Mouse (Mus musculus) liver, embryonic 15.5 days (tissue): Measurements from ENCODE around the gene Clcn6. TPM values are rescaled to one million over a fixed set of nuclear protein-coding genes. Genes with fewer than 3 reads are reported as not detected.

ENCODE experiments used
- ATAC-seq: fragments of 200-750 bp; cut with Nextera tagmentation; 2 replicates; pipeline ENCODE4 v1.8.0; 2017; ENCODE audit warnings: moderate number of reproducible peaks, mild to moderate bottlenecking, moderate library complexity; ENCODE audit not compliant: insufficient read depth
- H3K27ac ChIP-seq: fragments of 300-500 bp; sonication (generic); replicated peaks from 2 replicates; pipeline ENCODE4 v1.5.1; 2015; ENCODE audit warnings: mild to moderate bottlenecking, inconsistent platforms
- H3K27me3 ChIP-seq: fragments of 300-500 bp; sonication (generic); 2 replicates; pipeline ENCODE4 v1.6.1; 2015; ENCODE audit warnings: mild to moderate bottlenecking, inconsistent platforms
- H3K36me3 ChIP-seq: fragments of 300-500 bp; sonication (generic); replicated peaks from 2 replicates; pipeline ENCODE4 v1.6.1; 2015; ENCODE audit warnings: moderate library complexity, mild to moderate bottlenecking, inconsistent platforms
- H3K4me1 ChIP-seq: fragments of 300-500 bp; sonication (generic); replicated peaks from 2 replicates; pipeline ENCODE4 v1.6.1; 2015; ENCODE audit warnings: inconsistent platforms
- H3K4me2 ChIP-seq: fragments of 300-500 bp; sonication (generic); 2 replicates; pipeline ENCODE4 v1.6.1; 2015; ENCODE audit warnings: moderate library complexity, mild to moderate bottlenecking, inconsistent platforms
- H3K4me3 ChIP-seq: fragments of 300-500 bp; sonication (generic); replicated peaks from 2 replicates; pipeline ENCODE4 v1.5.1; 2015; ENCODE audit warnings: mild to moderate bottlenecking, inconsistent platforms
- H3K9ac ChIP-seq: fragments of 300-500 bp; sonication (generic); 2 replicates; pipeline ENCODE4 v1.6.1; 2015; ENCODE audit warnings: moderate library complexity, mild to moderate bottlenecking, inconsistent platforms
- H3K9me3 ChIP-seq: fragments of 300-500 bp; sonication (generic); replicated peaks from 2 replicates; pipeline ENCODE4 v1.6.1; 2016; ENCODE audit warnings: inconsistent platforms
- WGBS: fragments of 180-500 bp; shearing (Covaris S2); methylation state at CpG from one replicate; pipeline ENCODE4 v1.1.7; 2015; ENCODE audit warnings: mixed read lengths; ENCODE audit not compliant: insufficient replicate concordance; 5-methylcytosine and 5-hydroxymethylcytosine counted together
- polyA plus RNA-seq: library from polyadenylated mRNA; unstranded; fragments of >200 nt; fragmentation: Nextera tagmentation; extraction: Ambion mirVana; gene quantifications from 2 replicates; pipeline ENCODE4 v1.2.1, GENCODE M21; 2015

The Clcn6 gene
- polyA plus RNA-seq, 1 experiment from 2014 or later, result 1.6 TPM

- Histone ChIP-seq H3K4me1 (no peaks in the 10 kb centered on the region), H3K4me2 (no peak overlapping the region), H3K27ac (no peak overlapping the region), H3K9ac (no peak overlapping the region), H3K27me3 (no peaks in the 10 kb centered on the region), H3K9me3 (no peaks in the 10 kb centered on the region), H3K4me3 (no peak overlapping the region), H3K36me3 (peaks cover 80% of the 10 kb centered on the region)
- no peak for ATAC-seq
- WGBS, result 73% methylated on average over 3 of the region's 3 CpGs
These were observed 27.3 kb downstream of the Clcn6 start for GRCm38 (mm10) chr4:148011332-148011731.

GRCm38 (mm10) chr4:148009641-148010040, 29.0 kb downstream of the Clcn6 start:
- ATAC-seq, result no peak
- Histone ChIP-seq H3K27ac (no peak overlapping the region), H3K27me3 (no peaks in the 10 kb centered on the region), H3K4me3 (no peak overlapping the region), H3K9me3 (no peaks in the 10 kb centered on the region), H3K4me1 (no peaks in the 10 kb centered on the region), H3K36me3 (peaks cover 74% of the 10 kb centered on the region), H3K4me2 (no peak overlapping the region), H3K9ac (no peak overlapping the region)
- 59% methylated on average over 2 of the region's 2 CpGs for WGBS

DNA sequence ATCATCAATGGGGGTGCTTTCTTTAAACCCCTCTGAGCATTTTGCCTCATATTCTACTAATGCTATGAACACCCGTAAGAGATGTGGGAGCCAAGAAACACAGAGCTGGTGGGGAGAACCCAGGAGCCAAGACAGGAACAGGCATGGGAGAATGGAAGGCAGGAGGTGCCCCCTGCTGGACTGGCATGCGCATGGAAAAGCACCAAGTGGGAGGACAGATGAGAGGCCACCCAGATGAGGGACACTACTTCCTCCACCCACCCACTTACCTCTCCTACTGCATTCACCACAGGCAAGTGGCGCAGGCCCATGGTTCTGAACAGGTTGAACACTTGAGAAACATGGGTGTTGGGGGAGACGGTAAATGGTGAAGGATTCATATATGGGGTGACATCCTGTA, 30.2 kb downstream of the Clcn6 start:
- no peak overlapping the region for H3K4me2 ChIP-seq
- no peak overlapping the region for H3K27ac ChIP-seq
- no peaks in the 10 kb centered on the region for H3K9me3 ChIP-seq
- H3K36me3 ChIP-seq, result peaks cover 62% of the 10 kb centered on the region
- 79% methylated on average over 4 of the region's 4 CpGs for WGBS
- ATAC-seq, result no peak
- no peaks in the 10 kb centered on the region for H3K4me1 ChIP-seq
- H3K4me3 ChIP-seq, result no peak overlapping the region
- no peaks in the 10 kb centered on the region for H3K27me3 ChIP-seq
- H3K9ac ChIP-seq, result no peak overlapping the region

GRCm38 (mm10) chr4:148004361-148004760, 34.3 kb downstream of the Clcn6 start:
- WGBS, result 79% methylated on average over 7 of the region's 7 CpGs
- Histone ChIP-seq H3K27ac (no peak overlapping the region), H3K4me1 (no peaks in the 10 kb centered on the region), H3K36me3 (peaks cover 33% of the 10 kb centered on the region; the same call in 1 of the 2 replicates), H3K9ac (no peak overlapping the region), H3K9me3 (no peaks in the 10 kb centered on the region), H3K4me2 (no peak overlapping the region), H3K27me3 (no peaks in the 10 kb centered on the region), H3K4me3 (no peak overlapping the region)
- no peak for ATAC-seq

DNA sequence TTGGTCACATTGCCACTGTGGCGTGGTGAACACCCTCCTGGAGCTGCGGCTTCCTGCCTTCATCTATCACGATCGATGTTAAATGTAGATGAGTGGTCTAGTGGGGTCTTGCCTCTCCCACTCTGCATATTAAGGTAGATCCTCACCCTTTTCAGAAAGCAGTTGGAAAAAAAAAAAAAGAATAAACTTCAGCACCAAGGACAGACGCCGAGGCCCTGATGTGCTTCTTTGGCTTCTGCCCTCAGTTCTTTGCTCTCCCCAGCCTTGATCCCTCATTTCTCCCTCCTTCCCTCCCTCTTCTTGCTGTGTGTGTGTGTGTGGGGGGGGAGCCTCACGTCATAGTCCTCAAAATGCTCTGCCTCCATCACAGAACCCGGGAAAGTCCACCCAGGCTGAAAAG, 36.8 kb downstream of the Clcn6 start:
- no peak for ATAC-seq
- WGBS, result 34% methylated on average over 8 of the region's 8 CpGs

GRCm38 (mm10) chr4:148001013-148001789, 37.4 kb downstream of the Clcn6 start:
- 67% methylated on average over 17 of the region's 17 CpGs for WGBS
- 0 out of 2 replicates have a peak, but pooled peaks cover 5% of the 10 kb centered on the region for H3K36me3 ChIP-seq
- no peak overlapping the region for H3K9ac ChIP-seq
- no peak overlapping the region for H3K27ac ChIP-seq
- no peak overlapping the region for H3K4me2 ChIP-seq
- no peak; the same call in 1 of the 2 replicates for ATAC-seq
- H3K27me3 ChIP-seq, result no peaks in the 10 kb centered on the region
- H3K9me3 ChIP-seq, result no peaks in the 10 kb centered on the region
- no peak overlapping the region for H3K4me3 ChIP-seq
- H3K4me1 ChIP-seq, result no peaks in the 10 kb centered on the region

More for the DNA sequence above, 36.8 kb downstream of the Clcn6 start:
- Histone ChIP-seq H3K27ac (no peak overlapping the region), H3K9me3 (no peaks in the 10 kb centered on the region), H3K9ac (no peak overlapping the region), H3K4me3 (no peak overlapping the region), H3K36me3 (0 out of 2 replicates have a peak, but pooled peaks cover 10% of the 10 kb centered on the region), H3K4me1 (no peaks in the 10 kb centered on the region), H3K27me3 (no peaks in the 10 kb centered on the region), H3K4me2 (no peak overlapping the region)

GRCm38 (mm10) chr4:148000202-148000772, 38.3 kb downstream of the Clcn6 start, which contains the start of gene Nppa:
Nppa (plus strand) TSS chr4:148000722.
- H3K9ac ChIP-seq, result no peak within 1 kb of the TSS
- H3K27ac ChIP-seq, result no peak within 1 kb of the TSS
- WGBS, result 30% methylated on average over 12 of the region's 12 CpGs
- no peaks in the 10 kb centered on the region for H3K9me3 ChIP-seq
- H3K4me2 ChIP-seq, result no peak within 1 kb of the TSS
- H3K4me3 ChIP-seq, result no peak within 1 kb of the TSS
- H3K27me3 ChIP-seq, result no peaks in the 10 kb centered on the region
- no peaks in the 10 kb centered on the region for H3K36me3 ChIP-seq
- no peaks in the 10 kb centered on the region for H3K4me1 ChIP-seq
- ATAC-seq, result no peak

GRCm38 (mm10) chr4:147995311-147995710, 43.3 kb downstream of the Clcn6 start:
- H3K27me3 ChIP-seq, result no peaks in the 10 kb centered on the region
- 61% methylated on average over 3 of the region's 3 CpGs for WGBS
- H3K9me3 ChIP-seq, result no peaks in the 10 kb centered on the region
- H3K9ac ChIP-seq, result no peak overlapping the region
- ATAC-seq, result no peak
- H3K27ac ChIP-seq, result no peak overlapping the region
- H3K4me1 ChIP-seq, result no peaks in the 10 kb centered on the region
- no peaks in the 10 kb centered on the region for H3K36me3 ChIP-seq
- H3K4me3 ChIP-seq, result no peak overlapping the region
- no peak overlapping the region for H3K4me2 ChIP-seq

DNA sequence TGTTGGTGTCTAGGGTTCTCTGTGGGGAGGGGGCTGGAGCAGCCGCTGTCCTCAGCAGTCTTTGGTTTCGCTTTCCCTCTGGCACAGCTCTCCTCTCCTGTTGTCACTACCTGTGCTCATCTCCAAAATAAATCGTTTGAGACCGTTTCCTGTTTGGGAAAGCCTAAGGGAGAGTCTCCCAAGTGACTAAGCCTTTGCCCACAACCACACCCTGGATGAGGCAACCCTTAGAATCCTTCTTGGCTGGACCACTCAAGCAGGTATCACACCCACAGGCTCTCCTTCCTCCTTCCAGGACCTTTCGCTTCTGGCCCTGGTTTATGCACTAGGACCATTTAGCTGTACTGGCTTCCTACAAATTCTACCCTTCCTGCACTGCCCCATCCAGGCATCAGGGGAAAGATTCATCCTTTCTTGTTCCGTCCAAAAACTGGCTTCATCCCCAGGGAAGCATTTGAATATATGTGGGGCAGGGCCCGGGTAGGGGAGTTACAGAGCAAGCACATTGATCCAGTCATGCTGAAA, 45.0 kb downstream of the Clcn6 start:
- no peaks in the 10 kb centered on the region for H3K9me3 ChIP-seq

DNA sequence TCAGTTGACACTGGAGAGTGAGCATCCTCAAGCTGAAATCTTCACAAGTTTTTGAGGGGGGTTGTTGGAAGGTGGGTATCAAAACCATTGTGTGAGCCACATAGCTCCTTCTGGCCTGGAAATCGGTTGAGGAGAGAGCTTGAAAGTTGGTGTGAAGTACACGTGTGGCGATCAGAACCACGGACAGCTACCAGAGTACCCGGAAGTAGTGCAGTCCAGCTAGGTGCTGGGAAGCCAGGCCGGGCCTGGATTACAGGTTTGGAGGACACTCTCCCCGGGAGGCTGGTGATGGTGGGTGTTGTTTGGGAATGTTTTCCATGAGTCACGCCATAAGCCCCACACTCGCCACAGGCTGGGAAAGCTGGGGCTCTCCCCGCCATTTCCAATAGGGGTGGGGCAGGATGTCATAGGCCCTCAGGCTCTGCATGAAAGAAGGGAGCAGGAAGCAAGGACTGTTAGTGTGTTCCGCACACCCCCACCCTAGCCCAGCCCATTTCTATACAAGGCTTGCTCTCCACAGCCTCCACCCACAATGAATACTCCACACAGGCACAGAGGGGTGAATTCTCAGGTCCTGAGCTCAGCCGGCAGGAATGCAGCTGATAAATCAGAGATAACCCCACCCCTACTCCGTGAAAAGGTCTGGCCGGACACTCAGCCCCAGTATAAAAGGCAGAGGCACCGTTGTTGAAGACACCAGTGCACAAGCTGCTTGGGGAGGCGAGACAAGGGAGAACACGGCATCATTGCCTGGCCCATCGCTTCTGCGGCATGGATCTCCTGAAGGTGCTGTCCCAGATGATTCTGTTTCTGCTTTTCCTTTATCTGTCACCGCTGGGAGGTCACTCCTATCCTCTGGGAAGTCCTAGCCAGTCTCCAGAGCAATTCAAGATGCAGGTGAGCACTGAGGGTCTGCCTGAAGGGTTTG, 53.2 kb downstream of the Clcn6 start, which contains the start of gene Nppb:
Nppb (plus strand) TSS at position 584 of the 928 bp plus-strand sequence.
- ATAC-seq, result no peak
- no peak within 1 kb of the TSS for H3K4me2 ChIP-seq
- no peaks in the 10 kb centered on the region for H3K4me1 ChIP-seq

More for the DNA sequence above, 45.0 kb downstream of the Clcn6 start:
- H3K36me3 ChIP-seq, result no peaks in the 10 kb centered on the region
- H3K4me3 ChIP-seq, result no peak overlapping the region
- H3K4me1 ChIP-seq, result no peaks in the 10 kb centered on the region
- WGBS, result 39% methylated on average over 7 of the region's 7 CpGs
- no peaks in the 10 kb centered on the region for H3K27me3 ChIP-seq
- no peak overlapping the region for H3K4me2 ChIP-seq
- no peak overlapping the region for H3K27ac ChIP-seq
- no peak overlapping the region for H3K9ac ChIP-seq
- no peak for ATAC-seq

More for the DNA sequence above, 53.2 kb downstream of the Clcn6 start, which contains the start of gene Nppb:
- 20% methylated on average over 20 of the region's 20 CpGs for WGBS
- no peak within 1 kb of the TSS for H3K27ac ChIP-seq
- no peaks in the 10 kb centered on the region for H3K36me3 ChIP-seq
- no peak within 1 kb of the TSS for H3K9ac ChIP-seq
- no peaks in the 10 kb centered on the region for H3K9me3 ChIP-seq
- no peaks in the 10 kb centered on the region; the same call in 1 of the 2 replicates for H3K27me3 ChIP-seq
- no peak within 1 kb of the TSS for H3K4me3 ChIP-seq
